Mouse (Mus musculus) lung, postnatal 0 days (tissue): ENCODE measurements around the gene Ilkap.

ENCODE experiments used
- CTCF ChIP-seq: IDR thresholded peaks from 2 replicates; pipeline ENCODE4 v1.5.1; 2016; ENCODE audit warnings: antibody characterized with exemption, mild to moderate bottlenecking
- EP300 ChIP-seq: IDR thresholded peaks from 2 replicates; pipeline ENCODE4 v1.6.1; 2016; ENCODE audit warnings: antibody characterized with exemption, mild to moderate bottlenecking, control low read depth

- no peak for TF ChIP-seq CTCF
- TF ChIP-seq EP300: no peak
These were observed 38.4 kb upstream of the Ilkap start for GRCm38 (mm10) chr1:91437083-91437400.
